Mouse (Mus musculus) macrophage (primary cell): ENCODE data around the gene Col26a1. TPM values are rescaled to one million over a fixed set of nuclear protein-coding genes. Genes with fewer than 3 reads are reported as not detected.

Source experiments
- H3K27ac ChIP-seq: fragments of 350-480 bp; formaldehyde crosslinking; 2 replicates; pipeline ENCODE4 v1.9.0; 2021
- H3K36me3 ChIP-seq: fragments of 350-480 bp; formaldehyde crosslinking; 2 replicates; pipeline ENCODE4 v1.9.0; 2021; ENCODE audit errors: inconsistent target
- H3K4me3 ChIP-seq: fragments of 350-480 bp; formaldehyde crosslinking; 2 replicates; pipeline ENCODE4 v1.9.0; 2021; ENCODE audit errors: inconsistent target
- H3K79me2 ChIP-seq: fragments of 350-480 bp; formaldehyde crosslinking; 2 replicates; pipeline ENCODE4 v1.9.0; 2021; ENCODE audit errors: inconsistent target
- WGBS: methylation state at CpG from one replicate; pipeline ENCODE4 v1.1.7; 2026; ENCODE audit warnings: inconsistent platforms; ENCODE audit not compliant: missing documents; 5-methylcytosine and 5-hydroxymethylcytosine counted together
- polyA plus RNA-seq: library from polyadenylated mRNA; stranded (reverse); fragments of 250-400 nt; gene quantifications from 3 replicates; pipeline ENCODE4 v1.2.4, GENCODE M21; 2018; ENCODE audit warnings: inconsistent platforms

The Col26a1 gene
- polyA plus RNA-seq, 1 experiment from 2014 or later: not detected

GRCm38 (mm10) chr5:136802732-136803131 lies 80.3 kb downstream of the Col26a1 start:
- H3K4me3 ChIP-seq: no peak overlapping the region
- no peaks in the 10 kb centered on the region for H3K36me3 ChIP-seq
- WGBS: 52% methylated on average over 17 of the region's 17 CpGs
- H3K79me2 ChIP-seq: no peaks in the 10 kb centered on the region
- H3K27ac ChIP-seq: no peak overlapping the region

GRCm38 (mm10) chr5:136796917-136797316 lies 86.1 kb downstream of the Col26a1 start:
- H3K79me2 ChIP-seq: no peaks in the 10 kb centered on the region
- 25% methylated on average over 2 of the region's 2 CpGs for WGBS
- no peaks in the 10 kb centered on the region for H3K36me3 ChIP-seq
- H3K4me3 ChIP-seq: no peak overlapping the region
- no peak overlapping the region for H3K27ac ChIP-seq

GRCm38 (mm10) chr5:136793807-136794206 lies 89.2 kb downstream of the Col26a1 start:
- Histone ChIP-seq H3K27ac (no peak overlapping the region), H3K79me2 (no peaks in the 10 kb centered on the region), H3K4me3 (no peak overlapping the region), H3K36me3 (no peaks in the 10 kb centered on the region)
- 92% methylated on average over 15 of the region's 15 CpGs for WGBS

GRCm38 (mm10) chr5:136792541-136792940 lies 90.5 kb downstream of the Col26a1 start:
- no peaks in the 10 kb centered on the region for H3K36me3 ChIP-seq

GRCm38 (mm10) chr5:136791204-136791603 lies 91.8 kb downstream of the Col26a1 start:
- 87% methylated on average over 3 of the region's 3 CpGs for WGBS
- Histone ChIP-seq H3K27ac (no peak overlapping the region), H3K79me2 (no peaks in the 10 kb centered on the region), H3K36me3 (no peaks in the 10 kb centered on the region), H3K4me3 (no peak overlapping the region)

More at GRCm38 (mm10) chr5:136792541-136792940, 90.5 kb downstream of the Col26a1 start:
- 94% methylated on average over 10 of the region's 10 CpGs for WGBS
- H3K4me3 ChIP-seq: no peak overlapping the region
- no peaks in the 10 kb centered on the region for H3K79me2 ChIP-seq
- H3K27ac ChIP-seq: no peak overlapping the region

- WGBS: 16% methylated on average over 11 of the region's 11 CpGs
- no peak overlapping the region for H3K27ac ChIP-seq
- no peak overlapping the region for H3K4me3 ChIP-seq
- H3K36me3 ChIP-seq: no peaks in the 10 kb centered on the region
- no peaks in the 10 kb centered on the region for H3K79me2 ChIP-seq
Observed at GRCm38 (mm10) chr5:136790570-136791196, 92.3 kb downstream of the Col26a1 start.

GRCm38 (mm10) chr5:136784531-136784930 lies 98.5 kb downstream of the Col26a1 start:
- Histone ChIP-seq H3K4me3 (no peak overlapping the region), H3K27ac (no peak overlapping the region), H3K79me2 (no peaks in the 10 kb centered on the region), H3K36me3 (no peaks in the 10 kb centered on the region)
- 42% methylated on average over 8 of the region's 8 CpGs for WGBS

GRCm38 (mm10) chr5:136782600-136782999 lies 100.4 kb downstream of the Col26a1 start:
- WGBS: 76% methylated on average over 13 of the region's 13 CpGs
- H3K27ac ChIP-seq: no peak overlapping the region
- no peaks in the 10 kb centered on the region for H3K79me2 ChIP-seq
- H3K36me3 ChIP-seq: no peaks in the 10 kb centered on the region
- no peak overlapping the region for H3K4me3 ChIP-seq

- Histone ChIP-seq H3K4me3 (no peak overlapping the region), H3K79me2 (no peaks in the 10 kb centered on the region), H3K27ac (no peak overlapping the region), H3K36me3 (no peaks in the 10 kb centered on the region)
- 70% methylated on average over 10 of the region's 10 CpGs for WGBS
Observed at GRCm38 (mm10) chr5:136780465-136780864, 102.5 kb downstream of the Col26a1 start.

- Histone ChIP-seq H3K79me2 (no peaks in the 10 kb centered on the region), H3K4me3 (no peak overlapping the region), H3K27ac (no peak overlapping the region), H3K36me3 (no peaks in the 10 kb centered on the region)
- WGBS: 96% methylated on average over 3 of the region's 6 CpGs
Observed at GRCm38 (mm10) chr5:136779946-136780345, 103.1 kb downstream of the Col26a1 start.

GRCm38 (mm10) chr5:136775548-136775947 lies 107.5 kb downstream of the Col26a1 start:
- H3K36me3 ChIP-seq: no peaks in the 10 kb centered on the region
- WGBS: 49% methylated on average over 3 of the region's 3 CpGs

GRCm38 (mm10) chr5:136773044-136774039 lies 109.7 kb downstream of the Col26a1 start:
- H3K4me3 ChIP-seq: no peak overlapping the region
- 68% methylated on average over 22 of the region's 22 CpGs for WGBS
- H3K36me3 ChIP-seq: no peaks in the 10 kb centered on the region
- no peaks in the 10 kb centered on the region for H3K79me2 ChIP-seq
- H3K27ac ChIP-seq: no peak overlapping the region

More at GRCm38 (mm10) chr5:136775548-136775947, 107.5 kb downstream of the Col26a1 start:
- no peak overlapping the region for H3K4me3 ChIP-seq
- H3K79me2 ChIP-seq: no peaks in the 10 kb centered on the region
- no peak overlapping the region for H3K27ac ChIP-seq

GRCm38 (mm10) chr5:136771132-136771531 lies 111.9 kb downstream of the Col26a1 start:
- Histone ChIP-seq H3K36me3 (no peaks in the 10 kb centered on the region), H3K4me3 (no peak overlapping the region), H3K27ac (no peak overlapping the region), H3K79me2 (no peaks in the 10 kb centered on the region)
- 96% methylated on average over 10 of the region's 10 CpGs for WGBS

GRCm38 (mm10) chr5:136767304-136767703 lies 115.7 kb downstream of the Col26a1 start:
- H3K4me3 ChIP-seq: no peak overlapping the region
- no peaks in the 10 kb centered on the region for H3K79me2 ChIP-seq
- H3K36me3 ChIP-seq: no peaks in the 10 kb centered on the region
- 94% methylated on average over 9 of the region's 9 CpGs for WGBS
- H3K27ac ChIP-seq: no peak overlapping the region

- H3K4me3 ChIP-seq: no peak overlapping the region
- no peak overlapping the region for H3K27ac ChIP-seq
- WGBS: 81% methylated on average over 8 of the region's 8 CpGs
- no peaks in the 10 kb centered on the region for H3K36me3 ChIP-seq
- no peaks in the 10 kb centered on the region for H3K79me2 ChIP-seq
Observed at GRCm38 (mm10) chr5:136764157-136764669, 118.8 kb downstream of the Col26a1 start.
